Comparison of ENCODE assay signal across 8 mouse cellular contexts in the genomic region with DNA sequence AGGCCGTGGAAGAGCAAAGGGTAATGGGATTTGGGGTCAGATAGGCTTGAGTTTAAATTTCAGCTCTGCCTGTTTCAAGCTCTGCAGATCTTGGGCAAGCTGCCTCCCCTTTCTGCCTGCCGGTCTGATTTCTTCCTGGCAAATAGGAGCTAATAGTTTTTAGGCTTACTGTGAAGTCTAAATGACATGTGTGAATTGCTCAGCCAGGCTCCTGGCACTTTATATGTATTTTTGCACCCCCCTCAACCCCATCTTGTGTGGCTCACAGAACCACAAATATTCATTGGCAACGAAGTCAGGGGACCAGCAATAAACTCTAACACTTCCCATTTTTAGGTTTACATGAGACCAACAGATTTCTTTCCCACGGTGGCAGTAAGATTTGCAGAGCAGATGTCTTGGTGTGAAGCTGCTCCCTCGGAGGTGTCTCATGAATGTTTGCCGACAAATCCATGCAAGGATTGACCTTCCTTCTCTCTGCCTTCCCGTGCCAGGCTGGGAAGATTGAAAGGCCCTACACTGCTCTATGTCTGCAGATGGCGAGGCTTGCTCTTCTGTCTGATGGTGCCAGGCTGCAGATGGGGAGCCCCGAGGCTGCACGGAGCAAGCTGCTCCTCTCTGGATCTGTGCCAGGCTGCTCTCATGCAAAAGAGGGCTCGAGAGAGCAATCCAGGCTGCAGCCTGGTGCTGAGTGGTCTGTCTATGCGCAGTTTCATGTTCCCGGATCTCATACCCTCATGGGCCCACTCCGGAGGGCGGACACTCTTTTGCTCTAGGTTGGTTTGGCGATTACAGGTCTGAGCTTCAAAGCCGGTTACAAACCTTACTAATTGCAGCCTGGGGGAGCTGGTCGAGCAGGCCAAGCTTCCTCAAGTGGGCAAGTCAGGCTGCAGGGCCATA. TPM values are rescaled to one million over a fixed set of nuclear protein-coding genes. Genes with fewer than 3 reads are reported as not detected.
DNase-seq lines count a peak whose midpoint lies in the region; ATAC-seq and TF ChIP-seq lines count a peak whose summit lies in the region.

No protein-coding gene starts in this region.

- H3K27me3 ChIP-seq in forebrain, embryonic 13.5 days = no peaks in the 10 kb centered on the region
- 0 out of 2 replicates have a peak, but pooled peaks cover 5% of the 10 kb centered on the region for H3K27me3 ChIP-seq in intestine, embryonic 16.5 days (replicated peaks; ENCODE audit: control insufficient read depth, insufficient read depth, low read length)
- H3K27me3 ChIP-seq in midbrain, embryonic 16.5 days (ENCODE audit: control insufficient read depth, insufficient read depth, low read depth, low read length) = no peaks in the 10 kb centered on the region

- H3K9ac ChIP-seq in forebrain, embryonic 13.5 days = peak overlapping the region; percentile 76
- H3K9ac ChIP-seq in intestine, embryonic 16.5 days (ENCODE audit: low read depth, low read length) = peak overlapping the region; percentile 78
- peak overlapping the region; percentile 65 for H3K9ac ChIP-seq in midbrain, embryonic 16.5 days (ENCODE audit: low read depth, low read length)

- H3K4me2 ChIP-seq in forebrain, embryonic 13.5 days = peak overlapping the region; percentile 86
- H3K4me2 ChIP-seq in intestine, embryonic 16.5 days (ENCODE audit: low read depth, low read length) = peak overlapping the region; percentile 82
- H3K4me2 ChIP-seq in midbrain, embryonic 16.5 days (ENCODE audit: low read length) = peak overlapping the region; percentile 99

- H3K4me3 ChIP-seq in bone marrow macrophage, adult 2 months (ENCODE audit: insufficient read depth, low read length) = peak overlapping the region; percentile 7; the same call in 1 of the 2 replicates
- H3K4me3 ChIP-seq in forebrain, embryonic 13.5 days = peak overlapping the region; percentile 54
- peak overlapping the region; percentile 62 for H3K4me3 ChIP-seq in intestine, embryonic 16.5 days (ENCODE audit: low read length)
- peak overlapping the region; percentile 56 for H3K4me3 ChIP-seq in midbrain, embryonic 16.5 days (ENCODE audit: low read depth, low read length)

- peak; percentile 35 for DNase-seq in gastrocnemius, postnatal 10 days
- no peak for DNase-seq in gastrocnemius, adult 18-20 months (ENCODE audit: low spot score)
- peak; percentile 98 for DNase-seq in left cerebral cortex, postnatal 4 days
- DNase-seq in ovary, adult 18-20 months (ENCODE audit: low spot score) = no peak

- intact Hi-C loops in left cerebral cortex, postnatal 4 days (cut with DNase I) = no loop called here

- H3K4me1 ChIP-seq in bone marrow macrophage, adult 2 months (ENCODE audit: control insufficient read depth, insufficient read depth, low read length) = peaks cover 3% of the 10 kb centered on the region; the same call in 1 of the 2 replicates
- H3K4me1 ChIP-seq in forebrain, embryonic 13.5 days = peaks cover 49% of the 10 kb centered on the region
- H3K4me1 ChIP-seq in intestine, embryonic 16.5 days (ENCODE audit: control insufficient read depth, insufficient read depth, low read length) = peaks cover 18% of the 10 kb centered on the region
- H3K4me1 ChIP-seq in midbrain, embryonic 16.5 days (ENCODE audit: control insufficient read depth, insufficient read depth, low read length) = peaks cover 14% of the 10 kb centered on the region

- ATAC-seq in forebrain, embryonic 13.5 days = peak; percentile 96
- ATAC-seq in intestine, embryonic 16.5 days = peak; percentile 46
- peak; percentile 91 for ATAC-seq in midbrain, embryonic 16.5 days

- no peaks in the 10 kb centered on the region for H3K36me3 ChIP-seq in forebrain, embryonic 13.5 days (ENCODE audit: poor library complexity, severe bottlenecking)
- no peaks in the 10 kb centered on the region for H3K36me3 ChIP-seq in intestine, embryonic 16.5 days (ENCODE audit: control insufficient read depth, insufficient read depth, low read length)
- H3K36me3 ChIP-seq in midbrain, embryonic 16.5 days (ENCODE audit: control insufficient read depth, insufficient read depth, low read length) = no peaks in the 10 kb centered on the region

- no peak for TF ChIP-seq POLR2A in bone marrow macrophage, adult 2 months (IDR thresholded peaks at IDR 0.05; ENCODE audit: borderline replicate concordance, low read depth, low read length)

- H3K9me3 ChIP-seq in forebrain, embryonic 13.5 days (replicated peaks) = no peaks in the 10 kb centered on the region
- H3K9me3 ChIP-seq in intestine, embryonic 16.5 days (ENCODE audit: control insufficient read depth, low read length) = no peaks in the 10 kb centered on the region
- H3K9me3 ChIP-seq in midbrain, embryonic 16.5 days (replicated peaks; ENCODE audit: control insufficient read depth, low read length, poor library complexity, severe bottlenecking) = no peaks in the 10 kb centered on the region

- no peak overlapping the region for H3K27ac ChIP-seq in bone marrow macrophage, adult 2 months (ENCODE audit: insufficient read depth, low read depth, low read length)
- peak overlapping the region; percentile 83 for H3K27ac ChIP-seq in forebrain, embryonic 13.5 days
- H3K27ac ChIP-seq in intestine, embryonic 16.5 days (ENCODE audit: low read length) = 0 out of 2 replicates have a peak overlapping the region, but pooled peaks have one; percentile 29
- peak overlapping the region; percentile 73 for H3K27ac ChIP-seq in midbrain, embryonic 16.5 days (ENCODE audit: low read length)

- no peak for TF ChIP-seq CTCF in bone marrow macrophage, adult 2 months (IDR thresholded peaks at IDR 0.05; ENCODE audit: low read depth, low read length)

- 15% methylated on average over 18 of the region's 18 CpGs for WGBS in forebrain, embryonic 13.5 days
- WGBS in intestine, embryonic 16.5 days = 23% methylated on average over 18 of the region's 18 CpGs
- 15% methylated on average over 18 of the region's 18 CpGs for whole genome bisulfite sequencing in midbrain, embryonic 16.5 days

RNA-seq across cellular contexts. Expression of a gene that starts 23.0 kb away (rescaled TPM):
- 10 to 100 TPM; 20.1 to 32.8 TPM for total RNA-seq in gastrocnemius, postnatal 10 days (2021)
- 1 to 10 TPM; 7.4 to 9.3 TPM for total RNA-seq in gastrocnemius, adult 18-20 months (2021)
- 17.2 and 19.7 TPM in 2 replicates for polyA plus RNA-seq in bone marrow macrophage, adult 2 months (2012; ENCODE audit: insufficient read depth, insufficient read length, missing spikeins)
- polyA plus RNA-seq in forebrain, embryonic 13.5 days (2015; fragmentation: Nextera tagmentation; extraction: Ambion mirVana) = 49.0 and 56.6 TPM in 2 replicates
- polyA plus RNA-seq in intestine, embryonic 16.5 days (2015; fragmentation: Nextera tagmentation; extraction: Ambion mirVana) = 46.0 and 47.6 TPM in 2 replicates
- total RNA-seq in left cerebral cortex, postnatal 4 days (2021) = 10 to 100 TPM; 46.7 to 46.8 TPM
- 66.9 and 82.1 TPM in 2 replicates for polyA plus RNA-seq in midbrain, embryonic 16.5 days (2015; fragmentation: Nextera tagmentation; extraction: Ambion mirVana)

RNA-seq across cellular contexts. Expression of a gene that starts 57.4 kb away (rescaled TPM):
- total RNA-seq in gastrocnemius, postnatal 10 days (2021) = under 1 TPM; 0.18 to 0.26 TPM
- total RNA-seq in gastrocnemius, adult 18-20 months (2021) = under 1 TPM in 1 of 2 experiments, not detected in 1; 0.11 TPM
- 0.60 TPM in 1 of 2 replicates, not detected in the other for polyA plus RNA-seq in bone marrow macrophage, adult 2 months (2012; ENCODE audit: insufficient read depth, insufficient read length, missing spikeins)
- polyA plus RNA-seq in forebrain, embryonic 13.5 days (2015; fragmentation: Nextera tagmentation; extraction: Ambion mirVana) = 0.80 and 1.1 TPM in 2 replicates
- 0.15 and 0.33 TPM in 2 replicates for polyA plus RNA-seq in intestine, embryonic 16.5 days (2015; fragmentation: Nextera tagmentation; extraction: Ambion mirVana)
- under 1 TPM; 0.44 to 0.90 TPM for total RNA-seq in left cerebral cortex, postnatal 4 days (2021)
- polyA plus RNA-seq in midbrain, embryonic 16.5 days (2015; fragmentation: Nextera tagmentation; extraction: Ambion mirVana) = 0.49 and 0.91 TPM in 2 replicates

RNA-seq across cellular contexts. Expression of a gene that starts 57.7 kb away (rescaled TPM):
- 10 to 100 TPM; 20.9 to 21.8 TPM for total RNA-seq in gastrocnemius, postnatal 10 days (2021)
- total RNA-seq in gastrocnemius, adult 18-20 months (2021) = 10 to 100 TPM; 14.4 to 14.8 TPM
- polyA plus RNA-seq in bone marrow macrophage, adult 2 months (2012; ENCODE audit: insufficient read depth, insufficient read length, missing spikeins) = 32.2 and 33.8 TPM in 2 replicates
- 112 and 113 TPM in 2 replicates for polyA plus RNA-seq in forebrain, embryonic 13.5 days (2015; fragmentation: Nextera tagmentation; extraction: Ambion mirVana)
- 57.5 and 67.5 TPM in 2 replicates for polyA plus RNA-seq in intestine, embryonic 16.5 days (2015; fragmentation: Nextera tagmentation; extraction: Ambion mirVana)
- total RNA-seq in left cerebral cortex, postnatal 4 days (2021) = 10 to 100 TPM; 32.4 to 36.6 TPM
- polyA plus RNA-seq in midbrain, embryonic 16.5 days (2015; fragmentation: Nextera tagmentation; extraction: Ambion mirVana) = 57.9 and 64.7 TPM in 2 replicates

Comparison
In these comparisons a context has a peak if more than half of its experiments do, and no peak if none do; other contexts are left out.
1. DNase-seq: peak in gastrocnemius, postnatal 10 days (single experiment) and left cerebral cortex, postnatal 4 days (single experiment); none in gastrocnemius, adult 18-20 months (single experiment) and ovary, adult 18-20 months (single experiment).
2. H3K4me3 ChIP-seq: peak in every context shown above with its lines; median percentile 62 in intestine, embryonic 16.5 days; 56 in midbrain, embryonic 16.5 days; 54 in forebrain, embryonic 13.5 days; 7 in bone marrow macrophage, adult 2 months.
3. ATAC-seq: peak in every context shown above with its lines; median percentile 96 in forebrain, embryonic 13.5 days; 91 in midbrain, embryonic 16.5 days; 46 in intestine, embryonic 16.5 days.
4. Peak in every context shown above with its lines, with median percentiles within 50 percentile points of each other: H3K4me2 ChIP-seq and H3K9ac ChIP-seq.